Mouse (Mus musculus) heart, embryonic 14.5 days (tissue): ENCODE measurements around the gene Leng9. TPM values are rescaled to one million over a fixed set of nuclear protein-coding genes. Genes with fewer than 3 reads are reported as not detected.

Experiments used
- ATAC-seq: fragments of 200-750 bp; cut with Nextera tagmentation; 2 replicates; pipeline ENCODE4 v1.8.0; 2017; ENCODE audit warnings: low read depth, moderate TSS enrichment; ENCODE audit not compliant: insufficient number of reproducible peaks, insufficient read depth, low FRiP score
- H3K27ac ChIP-seq, 2 experiments: fragments of 200-500 bp in 1 of 2; fragments of 300-500 bp in 1 of 2; sonication (generic) in 1 of 2; replicated peaks in 1 of 2; 2 replicates each; pipeline ENCODE4 v1.5.1; 2012 to 2014; ENCODE audit warnings: low read depth in 2 of 2, low read length in 2 of 2, control low read depth in 1 of 2, mild to moderate bottlenecking in 1 of 2, mixed read lengths in 1 of 2; ENCODE audit not compliant: control insufficient read depth in 1 of 2, insufficient read depth in 1 of 2
- H3K27me3 ChIP-seq: fragments of 300-500 bp; sonication (generic); 2 replicates; pipeline ENCODE4 v1.6.1; 2014; ENCODE audit warnings: mild to moderate bottlenecking, low read length, control low read depth; ENCODE audit not compliant: control insufficient read depth, insufficient read depth
- H3K36me3 ChIP-seq: fragments of 300-500 bp; sonication (generic); 2 replicates; pipeline ENCODE4 v1.6.1; 2014; ENCODE audit warnings: mild to moderate bottlenecking, control low read depth, low read length, mixed read lengths; ENCODE audit not compliant: control insufficient read depth, insufficient read depth
- H3K4me1 ChIP-seq, 2 experiments: fragments of 200-500 bp in 1 of 2; fragments of 300-500 bp in 1 of 2; sonication (generic) in 1 of 2; 2 replicates each; pipeline ENCODE4 v1.6.1; 2012 to 2014; ENCODE audit warnings: low read length in 2 of 2, control low read depth in 1 of 2, mixed read lengths in 1 of 2; ENCODE audit not compliant: control insufficient read depth in 2 of 2, insufficient read depth in 2 of 2
- H3K4me2 ChIP-seq: fragments of 300-500 bp; sonication (generic); 2 replicates; pipeline ENCODE4 v1.6.1; 2014; ENCODE audit warnings: mild to moderate bottlenecking, low read length
- H3K4me3 ChIP-seq, 2 experiments: fragments of 200-500 bp in 1 of 2; fragments of 300-500 bp in 1 of 2; sonication (generic) in 1 of 2; 2 replicates each; pipeline ENCODE4 v1.5.1; 2012 to 2014; ENCODE audit warnings: low read length in 2 of 2, mild to moderate bottlenecking in 2 of 2, control low read depth in 1 of 2, low read depth in 1 of 2, moderate library complexity in 1 of 2; ENCODE audit not compliant: control insufficient read depth in 1 of 2, insufficient read depth in 1 of 2
- H3K9ac ChIP-seq: fragments of 300-500 bp; sonication (generic); 2 replicates; pipeline ENCODE4 v1.6.1; 2014; ENCODE audit warnings: mild to moderate bottlenecking, low read length
- H3K9me3 ChIP-seq: fragments of 300-500 bp; sonication (generic); 2 replicates; pipeline ENCODE4 v1.6.1; 2016; ENCODE audit warnings: low read length, control low read depth; ENCODE audit not compliant: control insufficient read depth
- WGBS: fragments of 180-500 bp; shearing (Covaris S2); extraction: QIAGEN DNeasy Blood & Tissue Kit; methylation state at CpG from one replicate; pipeline ENCODE4 v1.1.7; 2014; 5-methylcytosine and 5-hydroxymethylcytosine counted together
- polyA plus RNA-seq: library from polyadenylated mRNA; unstranded; fragments of >200 nt; fragmentation: Nextera tagmentation; extraction: Ambion mirVana; gene quantifications from 2 replicates; pipeline ENCODE4 v1.2.1, GENCODE M21; 2014

The Leng9 gene
- polyA plus RNA-seq, result 1.5 and 2.9 TPM in 2 replicates

- H3K4me1 ChIP-seq, result peaks cover 14 to 17% of the 10 kb centered on the region in 2 experiments
- peak within 1 kb of the TSS; percentile 96 for H3K4me2 ChIP-seq
- peak; percentile 5; the same call in 1 of the 2 replicates for ATAC-seq
- H3K4me3 ChIP-seq, result peak within 1 kb of the TSS; percentile 75 to 76
- peak within 1 kb of the TSS; percentile 85 for H3K9ac ChIP-seq
- no peaks in the 10 kb centered on the region for H3K9me3 ChIP-seq
- H3K27me3 ChIP-seq, result 0 out of 2 replicates have a peak, but pooled peaks cover 8% of the 10 kb centered on the region
- peaks cover 32% of the 10 kb centered on the region for H3K36me3 ChIP-seq
- 4% methylated on average over 14 of the region's 14 CpGs for WGBS
- H3K27ac ChIP-seq, result peak within 1 kb of the TSS; percentile 88 to 95
Measured at GRCm38 (mm10) chr7:4150059-4150541, at the start of gene Leng9. Gene Leng9, minus strand, starts transcription at chr7:4150374.

- Histone ChIP-seq H3K9ac (no peak overlapping the region), H3K36me3 (no peaks in the 10 kb centered on the region), H3K27ac (no peak overlapping the region), H3K4me2 (no peak overlapping the region), H3K27me3 (no peaks in the 10 kb centered on the region), H3K4me3 (no peak overlapping the region), H3K9me3 (no peaks in the 10 kb centered on the region), H3K4me1 (no peaks in the 10 kb centered on the region)
- no peak for ATAC-seq
- 35% methylated on average over 3 of the region's 3 CpGs for WGBS
Measured at GRCm38 (mm10) chr7:4178438-4178837, 28.3 kb upstream of the Leng9 start.

- no peak overlapping the region for H3K4me3 ChIP-seq
- 68% methylated on average over 6 of the region's 6 CpGs for WGBS
- no peaks in the 10 kb centered on the region for H3K27me3 ChIP-seq
- no peaks in the 10 kb centered on the region for H3K9me3 ChIP-seq
- peaks cover 0 to 1% of the 10 kb centered on the region in 2 experiments; a peak in 2 of 4 replicates for H3K4me1 ChIP-seq
- H3K9ac ChIP-seq, result no peak overlapping the region
- no peak for ATAC-seq
- no peak overlapping the region for H3K27ac ChIP-seq
- H3K4me2 ChIP-seq, result no peak overlapping the region
- H3K36me3 ChIP-seq, result no peaks in the 10 kb centered on the region
Measured at GRCm38 (mm10) chr7:4170193-4170938, 20.2 kb upstream of the Leng9 start.

- no peak for ATAC-seq
- Histone ChIP-seq H3K9ac (no peak overlapping the region), H3K9me3 (no peaks in the 10 kb centered on the region), H3K4me1 (peaks cover 7 to 11% of the 10 kb centered on the region in 2 experiments; a peak in 3 of 4 replicates), H3K4me3 (no peak overlapping the region), H3K27ac (no peak overlapping the region), H3K36me3 (no peaks in the 10 kb centered on the region), H3K4me2 (no peak overlapping the region), H3K27me3 (no peaks in the 10 kb centered on the region)
Measured at GRCm38 (mm10) chr7:4167098-4167497, 16.9 kb upstream of the Leng9 start.

DNA sequence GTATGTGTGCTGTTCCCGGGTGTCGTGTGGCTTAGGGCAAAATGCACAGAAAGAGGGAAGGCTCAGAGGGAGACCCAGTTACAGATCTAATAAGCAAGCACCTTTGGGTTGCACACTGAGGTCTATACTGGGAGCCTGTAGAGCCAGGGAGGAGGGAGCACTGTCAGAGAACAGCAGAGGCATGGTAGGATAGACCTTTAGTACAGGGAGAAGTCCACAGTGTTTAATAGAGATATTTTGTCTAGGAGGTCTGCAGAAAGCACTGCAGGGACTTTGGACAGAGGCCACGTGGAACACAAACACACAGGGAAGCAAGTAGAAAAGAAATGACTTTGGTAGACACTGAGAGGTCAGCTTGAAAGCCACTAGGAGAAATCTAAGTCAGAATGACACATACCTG lies 15.1 kb upstream of the Leng9 start:
- no peaks in the 10 kb centered on the region for H3K36me3 ChIP-seq
- peaks cover 7 to 11% of the 10 kb centered on the region in 2 experiments; a peak in 3 of 4 replicates for H3K4me1 ChIP-seq
- H3K4me3 ChIP-seq, result peak overlapping the region; percentile 19 to 48; a peak in 3 of 4 replicates
- H3K9me3 ChIP-seq, result no peaks in the 10 kb centered on the region
- H3K4me2 ChIP-seq, result peak overlapping the region; percentile 67
- WGBS, result 19% methylated on average over 3 of the region's 3 CpGs
- H3K9ac ChIP-seq, result no peak overlapping the region
- peak overlapping the region; percentile 47 to 62; a peak in 3 of 4 replicates for H3K27ac ChIP-seq
- ATAC-seq, result no peak
- no peaks in the 10 kb centered on the region for H3K27me3 ChIP-seq

GRCm38 (mm10) chr7:4164090-4164910 lies 14.1 kb upstream of the Leng9 start, which contains the start of gene Cdc42ep5:
Gene Cdc42ep5, minus strand, starts transcription at chr7:4164860.
- Histone ChIP-seq H3K4me1 (peaks cover 7 to 11% of the 10 kb centered on the region in 2 experiments; a peak in 3 of 4 replicates), H3K27me3 (no peaks in the 10 kb centered on the region), H3K27ac (peak within 1 kb of the TSS; percentile 79 to 87), H3K36me3 (no peaks in the 10 kb centered on the region), H3K9ac (peak within 1 kb of the TSS; percentile 71), H3K4me2 (peak within 1 kb of the TSS; percentile 67), H3K4me3 (peak within 1 kb of the TSS; percentile 48 to 69), H3K9me3 (no peaks in the 10 kb centered on the region)
- WGBS, result under 1% methylated on average over 19 of the region's 20 CpGs
- ATAC-seq, result peak; percentile 85

DNA sequence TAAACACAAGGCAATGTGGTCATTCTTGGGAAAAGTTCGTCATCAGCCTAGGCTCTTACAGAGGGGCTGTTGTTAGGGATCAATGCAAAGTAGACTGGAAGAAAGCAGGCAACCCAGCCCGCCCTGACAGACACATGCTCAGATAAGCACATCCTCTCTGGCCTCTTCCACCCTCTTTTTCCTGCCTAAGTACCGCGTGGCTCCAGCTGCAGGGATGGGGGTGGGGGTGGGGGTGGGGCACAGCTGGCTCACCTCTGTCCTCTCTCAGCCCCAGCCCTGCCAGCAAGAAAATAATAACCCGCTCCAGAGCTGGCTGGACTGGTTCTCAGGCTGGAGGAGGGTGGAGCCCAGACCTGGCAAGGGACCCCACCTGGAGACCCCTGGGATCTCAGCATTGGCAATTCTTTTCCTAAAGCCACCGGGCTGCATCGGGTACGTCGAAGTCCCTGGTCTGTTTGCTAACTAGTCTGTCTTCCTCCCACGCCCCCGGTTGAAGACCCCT lies 13.4 kb upstream of the Leng9 start:
- Histone ChIP-seq H3K9ac (peak overlapping the region; percentile 71), H3K4me2 (peak overlapping the region; percentile 67)
- peak; percentile 70 for ATAC-seq

More for the DNA sequence above, 13.4 kb upstream of the Leng9 start:
- H3K27me3 ChIP-seq, result no peaks in the 10 kb centered on the region
- H3K27ac ChIP-seq, result peak overlapping the region; percentile 79 to 87
- no peaks in the 10 kb centered on the region for H3K9me3 ChIP-seq
- no peaks in the 10 kb centered on the region for H3K36me3 ChIP-seq
- H3K4me3 ChIP-seq, result peak overlapping the region; percentile 48 to 69
- H3K4me1 ChIP-seq, result peaks cover 7 to 11% of the 10 kb centered on the region in 2 experiments; a peak in 3 of 4 replicates
- WGBS, result under 1% methylated on average over 11 of the region's 11 CpGs
